Mouse (Mus musculus): Measurements from ENCODE around the gene Btk. TPM values are rescaled to one million over a fixed set of nuclear protein-coding genes. Genes with fewer than 3 reads are reported as not detected.

Btk gene
- total and polyA plus RNA-seq, 3 experiments: 16.2 to 53.4 (median 38.1) TPM

GRCm38 (mm10) chrX:134554425-134554824, 28.9 kb downstream of the Btk start:
- Histone ChIP-seq H3K4me2 (ENCODE audit: insufficient read depth, low read depth, poor library complexity, severe bottlenecking) (no peak overlapping the region), H3K36me3 (replicated peaks in 1 of 2; ENCODE audit: control insufficient read depth in 1 of 2, insufficient read depth in 1 of 2, low read length in 1 of 2) (peaks cover 41 to 68% of the 10 kb centered on the region in 2 experiments), H3K4me3 (replicated peaks in 1 of 3; ENCODE audit: low read depth in 2 of 3, low read length in 2 of 3, poor library complexity in 1 of 3) (no peak overlapping the region), H3K9me3 (replicated peaks; ENCODE audit: low read length) (no peaks in the 10 kb centered on the region), H3K27ac (ENCODE audit: insufficient read depth, low read depth) (no peak overlapping the region; the same call in 1 of the 2 replicates), H3K79me2 (replicated peaks; ENCODE audit: control insufficient read depth, extremely low read depth, insufficient read depth, poor library complexity, severe bottlenecking) (no peaks in the 10 kb centered on the region), H3K27me3 (replicated peaks) (no peaks in the 10 kb centered on the region), H3K4me1 (ENCODE audit: control insufficient read depth in 1 of 2, insufficient read depth in 2 of 2) (no peaks in the 10 kb centered on the region), H3K9ac (ENCODE audit: insufficient read depth, low read depth) (no peak overlapping the region)
- DNase-seq (ENCODE audit: extremely low read depth): no peak
- dilution Hi-C loops (cut with MboI; ENCODE audit: extremely low pct_ligation_motif_present, extremely low pct_unique_long_range_greater_than_20kb, low sequenced_read_pairs): no loop called here
- no peak for TF ChIP-seq POLR2AphosphoS2 (IDR thresholded peaks at IDR 0.05; ENCODE audit: low read depth, low read length)
- no peak for TF ChIP-seq HCFC1 (IDR thresholded peaks at IDR 0.05; ENCODE audit: low read depth, low read length)
- no peak for TF ChIP-seq RAD21 (IDR thresholded peaks at IDR 0.05; ENCODE audit: low read depth, low read length)
- no peak for TF ChIP-seq ZKSCAN1 (IDR thresholded peaks at IDR 0.05; ENCODE audit: borderline replicate concordance, low read depth, low read length)
- TF ChIP-seq UBTF (IDR thresholded peaks at IDR 0.05; ENCODE audit: low read depth, low read length): no peak
- no peak for TF ChIP-seq USF1 (IDR thresholded peaks at IDR 0.05; ENCODE audit: low read depth, low read length)
- no peak for TF ChIP-seq MEF2A (IDR thresholded peaks at IDR 0.05; ENCODE audit: borderline replicate concordance, low read depth, low read length)
- no peak for TF ChIP-seq MAFK (IDR thresholded peaks at IDR 0.05; ENCODE audit: insufficient replicate concordance, low read length)
- no peak for TF ChIP-seq CTCF (conservative IDR thresholded peaks at IDR 0.05 in 1 of 2, IDR thresholded peaks at IDR 0.05 in 1 of 2; ENCODE audit: low read depth in 2 of 2, low read length in 2 of 2)
- TF ChIP-seq ELF1 (IDR thresholded peaks at IDR 0.05; ENCODE audit: low read depth, low read length): no peak
- TF ChIP-seq TBP (conservative IDR thresholded peaks at IDR 0.05; ENCODE audit: low read depth, low read length): no peak
- no peak for TF ChIP-seq TCF12 (IDR thresholded peaks at IDR 0.05; ENCODE audit: low read depth, low read length)
- TF ChIP-seq JUND (conservative IDR thresholded peaks at IDR 0.05; ENCODE audit: low read depth, low read length): no peak
- no peak for TF ChIP-seq NRF1 (IDR thresholded peaks at IDR 0.05; ENCODE audit: low read depth, low read length)
- no peak for TF ChIP-seq NELFE (IDR thresholded peaks at IDR 0.05; ENCODE audit: low read depth, low read length)
- TF ChIP-seq EP300 (IDR thresholded peaks at IDR 0.05; ENCODE audit: low read length): no peak
- no peak for TF ChIP-seq CHD2 (IDR thresholded peaks at IDR 0.05; ENCODE audit: low read length)
- TF ChIP-seq ZNF384 (IDR thresholded peaks at IDR 0.05; ENCODE audit: low read depth, low read length): no peak
- TF ChIP-seq CHD1 (IDR thresholded peaks at IDR 0.05; ENCODE audit: low read depth, low read length): no peak
- in situ Hi-C loops (cut with MboI; ENCODE audit: low pct_ligation_motif_present, low pct_unique_long_range_greater_than_20kb, low sequenced_read_pairs): no loop called here

- Histone ChIP-seq H3K9me3 (replicated peaks; ENCODE audit: low read length) (no peaks in the 10 kb centered on the region), H3K79me2 (replicated peaks; ENCODE audit: control insufficient read depth, extremely low read depth, insufficient read depth, poor library complexity, severe bottlenecking) (no peaks in the 10 kb centered on the region), H3K4me3 (replicated peaks in 1 of 3; ENCODE audit: low read depth in 2 of 3, low read length in 2 of 3, poor library complexity in 1 of 3) (no peak overlapping the region), H3K27ac (ENCODE audit: insufficient read depth, low read depth) (no peak overlapping the region), H3K36me3 (replicated peaks in 1 of 2; ENCODE audit: control insufficient read depth in 1 of 2, insufficient read depth in 1 of 2, low read length in 1 of 2) (peaks cover 39 to 69% of the 10 kb centered on the region in 2 experiments), H3K4me2 (ENCODE audit: insufficient read depth, low read depth, poor library complexity, severe bottlenecking) (no peak overlapping the region), H3K4me1 (ENCODE audit: control insufficient read depth in 1 of 2, insufficient read depth in 2 of 2) (no peaks in the 10 kb centered on the region), H3K9ac (ENCODE audit: insufficient read depth, low read depth) (no peak overlapping the region), H3K27me3 (replicated peaks) (no peaks in the 10 kb centered on the region)
- no peak for DNase-seq (ENCODE audit: extremely low read depth)
- TF ChIP-seq USF1 (IDR thresholded peaks at IDR 0.05; ENCODE audit: low read depth, low read length) (no peak), RAD21 (IDR thresholded peaks at IDR 0.05; ENCODE audit: low read depth, low read length) (no peak), EP300 (IDR thresholded peaks at IDR 0.05; ENCODE audit: low read length) (no peak), ZMIZ1 (IDR thresholded peaks at IDR 0.05; ENCODE audit: low read depth, low read length) (no peak), POLR2AphosphoS2 (IDR thresholded peaks at IDR 0.05; ENCODE audit: low read depth, low read length) (no peak), HCFC1 (IDR thresholded peaks at IDR 0.05; ENCODE audit: low read depth, low read length) (no peak), KAT2A (IDR thresholded peaks at IDR 0.05; ENCODE audit: insufficient replicate concordance, low read length) (no peak), NELFE (IDR thresholded peaks at IDR 0.05; ENCODE audit: low read depth, low read length) (no peak), TCF12 (IDR thresholded peaks at IDR 0.05; ENCODE audit: low read depth, low read length) (no peak), CTCF (conservative IDR thresholded peaks at IDR 0.05 in 1 of 2, IDR thresholded peaks at IDR 0.05 in 1 of 2; ENCODE audit: low read depth in 2 of 2, low read length in 2 of 2) (no peak), ZKSCAN1 (IDR thresholded peaks at IDR 0.05; ENCODE audit: borderline replicate concordance, low read depth, low read length) (no peak), GABPA (IDR thresholded peaks at IDR 0.05; ENCODE audit: insufficient replicate concordance, low read depth, low read length) (no peak), PAX5 (IDR thresholded peaks at IDR 0.05; ENCODE audit: low read length) (no peak), ETS1 (conservative IDR thresholded peaks at IDR 0.05; ENCODE audit: low read depth, low read length) (no peak), MAZ (IDR thresholded peaks at IDR 0.05; ENCODE audit: low read depth, low read length) (no peak), RCOR1 (conservative IDR thresholded peaks at IDR 0.05; ENCODE audit: low read depth, low read length) (no peak), MEF2A (IDR thresholded peaks at IDR 0.05; ENCODE audit: borderline replicate concordance, low read depth, low read length) (no peak), MXI1 (IDR thresholded peaks at IDR 0.05; ENCODE audit: low read depth, low read length) (no peak)
- in situ Hi-C loops (cut with MboI; ENCODE audit: low pct_ligation_motif_present, low pct_unique_long_range_greater_than_20kb, low sequenced_read_pairs) (no loop called here), dilution Hi-C loops (cut with MboI; ENCODE audit: extremely low pct_ligation_motif_present, extremely low pct_unique_long_range_greater_than_20kb, low sequenced_read_pairs) (no loop called here)
Measured at GRCm38 (mm10) chrX:134553326-134553725, 30.0 kb downstream of the Btk start.
